Mouse (Mus musculus) thymus, postnatal 4 days (tissue): ENCODE data around the gene Ifitm7.
"Not testable (repeated sequence)": the region's sequence is repeated elsewhere in the genome, so short reads cannot be mapped to it uniquely, and the experiment has no call there.

Experiments used
- DNase-seq: peaks from one replicate; pipeline ENCODE4 v3.0.0; 2021

Gene Ifitm7

GRCm38 (mm10) chr16:13976358-13976896, 10.3 kb downstream of the Ifitm7 start:
- not testable (repeated sequence) for DNase-seq

GRCm38 (mm10) chr16:13972051-13972450, 14.6 kb downstream of the Ifitm7 start:
- DNase-seq = no peak

- DNase-seq = no peak
These were observed 17.6 kb downstream of the Ifitm7 start for GRCm38 (mm10) chr16:13969096-13969495.

GRCm38 (mm10) chr16:13962053-13962452, 24.6 kb downstream of the Ifitm7 start:
- no peak for DNase-seq

GRCm38 (mm10) chr16:13951245-13951644, 35.4 kb downstream of the Ifitm7 start:
- no peak for DNase-seq

GRCm38 (mm10) chr16:13946306-13946705, 40.4 kb downstream of the Ifitm7 start:
- no peak for DNase-seq

- DNase-seq = no peak
These were observed 41.5 kb downstream of the Ifitm7 start for GRCm38 (mm10) chr16:13945153-13945552.

- DNase-seq = no peak
These were observed 41.9 kb downstream of the Ifitm7 start for GRCm38 (mm10) chr16:13944752-13945151.

GRCm38 (mm10) chr16:13944178-13944577, 42.5 kb downstream of the Ifitm7 start:
- DNase-seq = no peak

- DNase-seq = no peak
These were observed 45.8 kb downstream of the Ifitm7 start for GRCm38 (mm10) chr16:13940847-13941395.

GRCm38 (mm10) chr16:13940139-13940846, 46.4 kb downstream of the Ifitm7 start:
- no peak for DNase-seq
